Mouse (Mus musculus) G1E (cell line): ENCODE measurements around the gene Zc4h2.

ENCODE experiments used
- CTCF ChIP-seq: IDR thresholded peaks from 2 replicates; pipeline ENCODE4 v1.5.1; 2012; ENCODE audit warnings: low read depth, low read length, inconsistent platforms, mixed read lengths
- GATA1 ChIP-seq: IDR thresholded peaks from 2 replicates; pipeline ENCODE4 v1.6.1; 2012; ENCODE audit warnings: borderline replicate concordance, low read length, inconsistent platforms, mixed read lengths
- TAL1 ChIP-seq: conservative IDR thresholded peaks from 2 replicates; pipeline ENCODE4 v1.6.1; 2012; ENCODE audit warnings: low read depth, low read length, inconsistent platforms, mixed read lengths

DNA sequence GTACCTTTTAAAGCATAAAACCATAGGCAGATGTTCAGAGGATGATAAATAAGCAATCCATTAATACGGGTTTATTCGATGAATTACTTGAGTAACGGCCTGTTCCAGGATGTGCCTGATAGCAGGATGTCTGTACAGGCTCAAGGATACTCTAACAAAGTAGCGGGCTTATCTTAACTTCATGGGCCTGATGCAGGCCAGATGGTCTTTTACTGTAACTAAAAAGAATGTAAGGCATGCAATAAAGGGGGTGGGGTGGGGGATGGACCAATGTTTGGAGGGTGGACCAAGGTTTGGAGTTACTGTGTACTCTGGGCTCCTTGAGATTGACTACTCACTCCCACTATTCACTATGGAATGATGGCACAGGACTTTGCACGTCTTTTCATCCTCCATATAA is 57.7 kb downstream of the Zc4h2 start:
- no peak for TF ChIP-seq CTCF
- TF ChIP-seq TAL1 = no peak
- no peak for TF ChIP-seq GATA1
